Mouse (Mus musculus): Measurements from ENCODE around the gene Ctla4. TPM values are rescaled to one million over a fixed set of nuclear protein-coding genes. Genes with fewer than 3 reads are reported as not detected.
A peak's percentile ranks its signal among the peaks of the same experiment; 100 is the strongest.

Gene Ctla4
- polyA plus RNA-seq, 1 experiment from 2014 or later, result not detected

GRCm38 (mm10) chr1:60940023-60940422, 53.2 kb downstream of the Ctla4 start:
- H3K4me3 ChIP-seq (ENCODE audit: low read depth, low read length), result no peak overlapping the region
- WGBS, result 71% methylated on average over 3 of the region's 3 CpGs
- ATAC-seq (ENCODE audit: insufficient read depth) (no peak), DNase-seq (no peak)
- H3K36me3 ChIP-seq (ENCODE audit: insufficient read depth), result no peaks in the 10 kb centered on the region
- no peak overlapping the region for H3K9ac ChIP-seq
- TF ChIP-seq CTCF (IDR thresholded peaks at IDR 0.05; ENCODE audit: low read depth), result no peak
- no peaks in the 10 kb centered on the region for H3K4me1 ChIP-seq (ENCODE audit: insufficient read depth)
- H3K27ac ChIP-seq (ENCODE audit: low read depth), result no peak overlapping the region
- no peaks in the 10 kb centered on the region for H3K9me3 ChIP-seq (ENCODE audit: low read depth, low read length)
- H3K27me3 ChIP-seq (ENCODE audit: insufficient read depth, low read length), result no peaks in the 10 kb centered on the region
- H3K4me2 ChIP-seq, result no peak overlapping the region

GRCm38 (mm10) chr1:60940620-60941019, 53.8 kb downstream of the Ctla4 start:
- Histone ChIP-seq H3K9me3 (ENCODE audit: low read depth, low read length) (no peaks in the 10 kb centered on the region), H3K27me3 (ENCODE audit: insufficient read depth, low read length) (no peaks in the 10 kb centered on the region), H3K4me1 (ENCODE audit: insufficient read depth) (no peaks in the 10 kb centered on the region), H3K4me3 (ENCODE audit: low read depth, low read length) (no peak overlapping the region), H3K36me3 (ENCODE audit: insufficient read depth) (no peaks in the 10 kb centered on the region), H3K9ac (no peak overlapping the region), H3K27ac (ENCODE audit: low read depth) (no peak overlapping the region), H3K4me2 (no peak overlapping the region)
- no peak for DNase-seq
- no peak for TF ChIP-seq CTCF (IDR thresholded peaks at IDR 0.05; ENCODE audit: low read depth)
- ATAC-seq (ENCODE audit: insufficient read depth), result no peak
- WGBS, result 70% methylated on average over 1 of the region's 1 CpGs

- no peak for TF ChIP-seq CTCF (IDR thresholded peaks at IDR 0.05; ENCODE audit: low read depth)
- DNase-seq, result no peak
- Histone ChIP-seq H3K9me3 (ENCODE audit: low read depth, low read length) (no peaks in the 10 kb centered on the region), H3K9ac (no peak overlapping the region), H3K36me3 (ENCODE audit: insufficient read depth) (no peaks in the 10 kb centered on the region), H3K27me3 (ENCODE audit: insufficient read depth, low read length) (no peaks in the 10 kb centered on the region), H3K4me2 (no peak overlapping the region), H3K4me3 (ENCODE audit: low read depth, low read length) (no peak overlapping the region), H3K27ac (ENCODE audit: low read depth) (no peak overlapping the region), H3K4me1 (ENCODE audit: insufficient read depth) (no peaks in the 10 kb centered on the region)
- WGBS, result 86% methylated on average over 5 of the region's 5 CpGs
- no peak for ATAC-seq (ENCODE audit: insufficient read depth)
These were observed 54.6 kb downstream of the Ctla4 start for GRCm38 (mm10) chr1:60941056-60942048.

GRCm38 (mm10) chr1:60942921-60943320, 56.1 kb downstream of the Ctla4 start:
- H3K4me1 ChIP-seq (ENCODE audit: insufficient read depth), result no peaks in the 10 kb centered on the region
- H3K27me3 ChIP-seq (ENCODE audit: insufficient read depth, low read length), result no peaks in the 10 kb centered on the region
- H3K9me3 ChIP-seq (ENCODE audit: low read depth, low read length), result no peaks in the 10 kb centered on the region
- no peak for DNase-seq
- no peak overlapping the region for H3K4me2 ChIP-seq
- WGBS, result 71% methylated on average over 2 of the region's 2 CpGs
- TF ChIP-seq CTCF (IDR thresholded peaks at IDR 0.05; ENCODE audit: low read depth), result no peak
- no peaks in the 10 kb centered on the region for H3K36me3 ChIP-seq (ENCODE audit: insufficient read depth)
- H3K9ac ChIP-seq, result no peak overlapping the region
- no peak for ATAC-seq (ENCODE audit: insufficient read depth)
- no peak overlapping the region for H3K4me3 ChIP-seq (ENCODE audit: low read depth, low read length)
- no peak overlapping the region for H3K27ac ChIP-seq (ENCODE audit: low read depth)

- Histone ChIP-seq H3K36me3 (ENCODE audit: insufficient read depth) (no peaks in the 10 kb centered on the region), H3K27me3 (ENCODE audit: insufficient read depth, low read length) (no peaks in the 10 kb centered on the region), H3K27ac (ENCODE audit: low read depth) (no peak overlapping the region), H3K4me2 (no peak overlapping the region), H3K9me3 (ENCODE audit: low read depth, low read length) (no peaks in the 10 kb centered on the region), H3K4me3 (ENCODE audit: low read depth, low read length) (no peak overlapping the region), H3K9ac (no peak overlapping the region), H3K4me1 (ENCODE audit: insufficient read depth) (no peaks in the 10 kb centered on the region)
- no peak for TF ChIP-seq CTCF (IDR thresholded peaks at IDR 0.05; ENCODE audit: low read depth)
- no peak for ATAC-seq (ENCODE audit: insufficient read depth)
- 71% methylated on average over 8 of the region's 8 CpGs for WGBS
- DNase-seq, result no peak
These were observed 59.0 kb downstream of the Ctla4 start for GRCm38 (mm10) chr1:60945633-60946401.

- no peak overlapping the region for H3K9ac ChIP-seq
- TF ChIP-seq CTCF (IDR thresholded peaks at IDR 0.05; ENCODE audit: low read depth), result no peak
- H3K9me3 ChIP-seq (ENCODE audit: low read depth, low read length), result no peaks in the 10 kb centered on the region
- H3K27ac ChIP-seq (ENCODE audit: low read depth), result no peak overlapping the region
- DNase-seq, result peak; percentile 52
- no peak for ATAC-seq (ENCODE audit: insufficient read depth)
- WGBS, result 60% methylated on average over 6 of the region's 6 CpGs
- no peak overlapping the region for H3K4me3 ChIP-seq (ENCODE audit: low read depth, low read length)
- no peak overlapping the region for H3K4me2 ChIP-seq
- H3K4me1 ChIP-seq (ENCODE audit: insufficient read depth), result no peaks in the 10 kb centered on the region
- H3K27me3 ChIP-seq (ENCODE audit: insufficient read depth, low read length), result no peaks in the 10 kb centered on the region
- no peaks in the 10 kb centered on the region for H3K36me3 ChIP-seq (ENCODE audit: insufficient read depth)
These were observed 61.3 kb downstream of the Ctla4 start for GRCm38 (mm10) chr1:60948112-60948511.

- H3K27ac ChIP-seq (ENCODE audit: low read depth), result no peak overlapping the region
- no peaks in the 10 kb centered on the region for H3K36me3 ChIP-seq (ENCODE audit: insufficient read depth)
- TF ChIP-seq CTCF (IDR thresholded peaks at IDR 0.05; ENCODE audit: low read depth), result no peak
- H3K9me3 ChIP-seq (ENCODE audit: low read depth, low read length), result no peaks in the 10 kb centered on the region
- H3K27me3 ChIP-seq (ENCODE audit: insufficient read depth, low read length), result no peaks in the 10 kb centered on the region
- H3K9ac ChIP-seq, result no peak overlapping the region
- ATAC-seq (ENCODE audit: insufficient read depth), result no peak
- H3K4me3 ChIP-seq (ENCODE audit: low read depth, low read length), result no peak overlapping the region
- WGBS, result 56% methylated on average over 7 of the region's 7 CpGs
- no peak for DNase-seq
- H3K4me2 ChIP-seq, result no peak overlapping the region
- H3K4me1 ChIP-seq (ENCODE audit: insufficient read depth), result no peaks in the 10 kb centered on the region
These were observed 66.2 kb downstream of the Ctla4 start for GRCm38 (mm10) chr1:60952958-60953357.

Measured in lung, embryonic 14.5 days (tissue).